Mouse (Mus musculus): ENCODE data around the gene Ackr3. TPM values are rescaled to one million over a fixed set of nuclear protein-coding genes. Genes with fewer than 3 reads are reported as not detected.

The Ackr3 gene
- total RNA-seq, 2 experiments from 2014 or later, result 19.5 to 22.2 TPM

- DNase-seq (ENCODE audit: low spot score in 2 of 2), result no peak
Measured at GRCm38 (mm10) chr1:90203341-90203740, 439 bp upstream of the Ackr3 start.

- no peak for DNase-seq (ENCODE audit: low spot score in 2 of 2)
Measured at GRCm38 (mm10) chr1:90204821-90205220, 1.0 kb downstream of the Ackr3 start.

- no peak for DNase-seq (ENCODE audit: low spot score in 2 of 2)
Measured at GRCm38 (mm10) chr1:90205223-90205622, 1.4 kb downstream of the Ackr3 start.

GRCm38 (mm10) chr1:90206684-90207083, 2.9 kb downstream of the Ackr3 start:
- DNase-seq (ENCODE audit: low spot score in 2 of 2), result no peak

- DNase-seq (ENCODE audit: low spot score in 2 of 2), result no peak
Measured at GRCm38 (mm10) chr1:90207279-90207678, 3.5 kb downstream of the Ackr3 start.

GRCm38 (mm10) chr1:90207739-90208502, 4.1 kb downstream of the Ackr3 start:
- no peak for DNase-seq (ENCODE audit: low spot score in 2 of 2)

GRCm38 (mm10) chr1:90208503-90208860, 4.7 kb downstream of the Ackr3 start:
- DNase-seq (ENCODE audit: low spot score in 2 of 2), result no peak

GRCm38 (mm10) chr1:90209069-90209468, 5.3 kb downstream of the Ackr3 start:
- no peak for DNase-seq (ENCODE audit: low spot score in 2 of 2)

- no peak for DNase-seq (ENCODE audit: low spot score in 2 of 2)
Measured at GRCm38 (mm10) chr1:90209741-90210140, 6.0 kb downstream of the Ackr3 start.

- no peak for DNase-seq (ENCODE audit: low spot score in 2 of 2)
Measured at GRCm38 (mm10) chr1:90210346-90210745, 6.6 kb downstream of the Ackr3 start.

GRCm38 (mm10) chr1:90210761-90211160, 7.0 kb downstream of the Ackr3 start:
- DNase-seq (ENCODE audit: low spot score in 2 of 2), result no peak

- no peak for DNase-seq (ENCODE audit: low spot score in 2 of 2)
Measured at GRCm38 (mm10) chr1:90212376-90212775, 8.6 kb downstream of the Ackr3 start.

- DNase-seq (ENCODE audit: low spot score in 2 of 2), result no peak
Measured at GRCm38 (mm10) chr1:90212901-90213300, 9.1 kb downstream of the Ackr3 start.

GRCm38 (mm10) chr1:90214021-90214420, 10.2 kb downstream of the Ackr3 start:
- no peak for DNase-seq (ENCODE audit: low spot score in 2 of 2)

- no peak for DNase-seq (ENCODE audit: low spot score in 2 of 2)
Measured at GRCm38 (mm10) chr1:90214926-90215325, 11.1 kb downstream of the Ackr3 start.

- no peak for DNase-seq (ENCODE audit: low spot score in 2 of 2)
Measured at GRCm38 (mm10) chr1:90215881-90216280, 12.1 kb downstream of the Ackr3 start.

- no peak for DNase-seq (ENCODE audit: low spot score in 2 of 2)
Measured at GRCm38 (mm10) chr1:90216395-90216794, 12.6 kb downstream of the Ackr3 start.

- no peak for DNase-seq (ENCODE audit: low spot score in 2 of 2)
Measured at GRCm38 (mm10) chr1:90220280-90220679, 16.5 kb downstream of the Ackr3 start.

- no peak for DNase-seq (ENCODE audit: low spot score in 2 of 2)
Measured at GRCm38 (mm10) chr1:90220844-90221243, 17.1 kb downstream of the Ackr3 start.

- DNase-seq (ENCODE audit: low spot score in 2 of 2), result no peak
Measured at GRCm38 (mm10) chr1:90221811-90222361, 18.1 kb downstream of the Ackr3 start.

- DNase-seq (ENCODE audit: low spot score in 2 of 2), result no peak
Measured at GRCm38 (mm10) chr1:90222427-90222901, 18.7 kb downstream of the Ackr3 start.

GRCm38 (mm10) chr1:90223006-90223405, 19.2 kb downstream of the Ackr3 start:
- DNase-seq (ENCODE audit: low spot score in 2 of 2), result no peak

Measured in adrenal gland, postnatal 4 days (tissue).